Mouse (Mus musculus) hindbrain, postnatal 0 days (tissue): ENCODE measurements around the gene Gins1. TPM values are rescaled to one million over a fixed set of nuclear protein-coding genes. Genes with fewer than 3 reads are reported as not detected.

ENCODE experiments used
- ATAC-seq: fragments of 200-750 bp; cut with Nextera tagmentation; 2 replicates; pipeline ENCODE4 v1.8.0; 2017; ENCODE audit warnings: mild to moderate bottlenecking, moderate TSS enrichment, moderate library complexity
- DNase-seq: peaks from one replicate; pipeline ENCODE4 v3.0.0-alpha.2; 2015; ENCODE audit warnings: low spot score
- H3K27ac ChIP-seq: fragments of 300-500 bp; sonication (generic); 2 replicates; pipeline ENCODE4 v1.5.1; 2014; ENCODE audit warnings: mild to moderate bottlenecking
- H3K27me3 ChIP-seq: fragments of 300-500 bp; sonication (generic); 2 replicates; pipeline ENCODE4 v1.6.1; 2014; ENCODE audit warnings: low read length, mixed read lengths; ENCODE audit not compliant: insufficient read depth
- H3K36me3 ChIP-seq: fragments of 300-500 bp; sonication (generic); 2 replicates; pipeline ENCODE4 v1.6.1; 2014; ENCODE audit warnings: low read length, mixed read lengths; ENCODE audit not compliant: insufficient read depth
- H3K4me1 ChIP-seq: fragments of 300-500 bp; sonication (generic); 2 replicates; pipeline ENCODE4 v1.6.1; 2014; ENCODE audit warnings: antibody characterized with exemption, low read length, mixed read lengths; ENCODE audit not compliant: insufficient read depth
- H3K4me2 ChIP-seq: fragments of 300-500 bp; sonication (generic); 2 replicates; pipeline ENCODE4 v1.6.1; 2014; ENCODE audit warnings: low read depth, mild to moderate bottlenecking, low read length, moderate library complexity, mixed read lengths
- H3K4me3 ChIP-seq: fragments of 300-500 bp; sonication (generic); 2 replicates; pipeline ENCODE4 v1.5.1; 2014; ENCODE audit warnings: low read length
- H3K9ac ChIP-seq: fragments of 300-500 bp; sonication (generic); replicated peaks from 2 replicates; pipeline ENCODE4 v1.6.1; 2014; ENCODE audit warnings: mild to moderate bottlenecking, low read length, moderate library complexity, mixed read lengths
- H3K9me3 ChIP-seq: fragments of 300-500 bp; sonication (generic); 2 replicates; pipeline ENCODE4 v1.6.1; 2016; ENCODE audit warnings: low read length, mixed read lengths
- CTCF ChIP-seq: IDR thresholded peaks from 2 replicates; pipeline ENCODE4 v1.5.1; 2016; ENCODE audit warnings: antibody characterized with exemption, control low read depth, low read depth
- WGBS: fragments of 180-500 bp; shearing (Covaris S2); extraction: QIAGEN DNeasy Blood & Tissue Kit; methylation state at CpG from one replicate; pipeline ENCODE4 v1.1.7; 2014; 5-methylcytosine and 5-hydroxymethylcytosine counted together
- polyA plus RNA-seq: library from polyadenylated mRNA; unstranded; fragments of >200 nt; fragmentation: Nextera tagmentation; extraction: Ambion mirVana; gene quantifications from 2 replicates; pipeline ENCODE4 v1.2.1, GENCODE M21; 2015
- total RNA-seq: library from RNA; depleted of rRNA; stranded (reverse); fragments of >200 nt; gene quantifications from 2 replicates; pipeline ENCODE4 v1.2.3, GENCODE M21; 2014

Gene Gins1
- total and polyA plus RNA-seq, 2 experiments from 2014 or later = 5.4 to 14.9 TPM

- Histone ChIP-seq H3K9me3 (no peaks in the 10 kb centered on the region), H3K4me3 (peak overlapping the region; percentile 75), H3K4me1 (0 out of 2 replicates have a peak, but pooled peaks cover 6% of the 10 kb centered on the region), H3K9ac (peak overlapping the region; percentile 45), H3K36me3 (no peaks in the 10 kb centered on the region), H3K4me2 (peak overlapping the region; percentile 63), H3K27ac (peak overlapping the region; percentile 70), H3K27me3 (no peaks in the 10 kb centered on the region; the same call in 1 of the 2 replicates)
- 0 out of 2 replicates have a peak, but pooled peaks have one; percentile 15 for TF ChIP-seq CTCF
- ATAC-seq (peak; percentile 95), DNase-seq (peak; percentile 98)
- WGBS = under 1% methylated on average over 35 of the region's 35 CpGs
Measured at GRCm38 (mm10) chr2:150909429-150910039, 4.3 kb downstream of the Gins1 start.

GRCm38 (mm10) chr2:150910295-150910881, 5.2 kb downstream of the Gins1 start:
- H3K36me3 ChIP-seq = no peaks in the 10 kb centered on the region
- H3K4me3 ChIP-seq = peak overlapping the region; percentile 75
- no peaks in the 10 kb centered on the region for H3K9me3 ChIP-seq
- H3K4me1 ChIP-seq = 0 out of 2 replicates have a peak, but pooled peaks cover 6% of the 10 kb centered on the region
- peak overlapping the region; percentile 45; the same call in 1 of the 2 replicates for H3K9ac ChIP-seq
- no peak for ATAC-seq
- H3K27me3 ChIP-seq = no peaks in the 10 kb centered on the region; the same call in 1 of the 2 replicates
- 43% methylated on average over 7 of the region's 10 CpGs for WGBS
- H3K4me2 ChIP-seq = peak overlapping the region; percentile 63
- DNase-seq = no peak
- no peak overlapping the region for H3K27ac ChIP-seq
- TF ChIP-seq CTCF = no peak

GRCm38 (mm10) chr2:150914781-150915515, 9.7 kb downstream of the Gins1 start:
- no peaks in the 10 kb centered on the region for H3K9me3 ChIP-seq
- 78% methylated on average over 4 of the region's 4 CpGs for WGBS
- no peak overlapping the region for H3K4me2 ChIP-seq
- H3K9ac ChIP-seq = no peak overlapping the region
- no peaks in the 10 kb centered on the region for H3K27me3 ChIP-seq
- no peak overlapping the region for H3K4me3 ChIP-seq
- H3K36me3 ChIP-seq = no peaks in the 10 kb centered on the region
- 0 out of 2 replicates have a peak, but pooled peaks cover 2% of the 10 kb centered on the region for H3K4me1 ChIP-seq
- TF ChIP-seq CTCF = no peak
- no peak for DNase-seq
- ATAC-seq = no peak
- no peak overlapping the region for H3K27ac ChIP-seq

- Histone ChIP-seq H3K36me3 (no peaks in the 10 kb centered on the region), H3K9me3 (no peaks in the 10 kb centered on the region), H3K27ac (no peak overlapping the region), H3K4me2 (no peak overlapping the region), H3K9ac (no peak overlapping the region), H3K4me3 (no peak overlapping the region), H3K4me1 (no peaks in the 10 kb centered on the region), H3K27me3 (no peaks in the 10 kb centered on the region)
- 91% methylated on average over 5 of the region's 5 CpGs for WGBS
- TF ChIP-seq CTCF = no peak
- DNase-seq = no peak
- ATAC-seq = no peak
Measured at GRCm38 (mm10) chr2:150915786-150916185, 10.6 kb downstream of the Gins1 start.

- no peak for TF ChIP-seq CTCF
- Histone ChIP-seq H3K9me3 (no peaks in the 10 kb centered on the region), H3K9ac (no peak overlapping the region), H3K27me3 (no peaks in the 10 kb centered on the region), H3K4me1 (no peaks in the 10 kb centered on the region), H3K27ac (no peak overlapping the region), H3K4me3 (no peak overlapping the region), H3K4me2 (no peak overlapping the region), H3K36me3 (no peaks in the 10 kb centered on the region; the same call in 1 of the 2 replicates)
- WGBS = 93% methylated on average over 3 of the region's 3 CpGs
- DNase-seq (no peak), ATAC-seq (no peak)
Measured at GRCm38 (mm10) chr2:150918720-150919119, 13.5 kb downstream of the Gins1 start.

GRCm38 (mm10) chr2:150920543-150920942, 15.3 kb downstream of the Gins1 start:
- DNase-seq = no peak
- 96% methylated on average over 3 of the region's 3 CpGs for WGBS

More at GRCm38 (mm10) chr2:150920543-150920942, 15.3 kb downstream of the Gins1 start:
- Histone ChIP-seq H3K27me3 (no peaks in the 10 kb centered on the region), H3K9me3 (no peaks in the 10 kb centered on the region), H3K9ac (no peak overlapping the region), H3K4me2 (no peak overlapping the region), H3K36me3 (no peaks in the 10 kb centered on the region; the same call in 1 of the 2 replicates), H3K27ac (no peak overlapping the region), H3K4me3 (no peak overlapping the region), H3K4me1 (no peaks in the 10 kb centered on the region)
- no peak for ATAC-seq
- no peak for TF ChIP-seq CTCF
